Mouse (Mus musculus): ENCODE results near the gene Peli1. TPM values are rescaled to one million over a fixed set of nuclear protein-coding genes. Genes with fewer than 3 reads are reported as not detected.
A peak's percentile ranks its signal among the peaks of the same experiment; 100 is the strongest.

Peli1 gene
- total and polyA plus RNA-seq, 2 experiments from 2014 or later = 37.3 to 37.7 TPM

GRCm38 (mm10) chr11:21056109-21056850, 34.8 kb upstream of the Peli1 start:
- DNase-seq (ENCODE audit: low spot score) = no peak
- no peaks in the 10 kb centered on the region for H3K36me3 ChIP-seq (ENCODE audit: insufficient read depth, low read length)
- H3K27ac ChIP-seq (ENCODE audit: low read depth, low read length) = no peak overlapping the region
- no peak overlapping the region for H3K4me2 ChIP-seq (ENCODE audit: low read depth, low read length, poor library complexity, severe bottlenecking)
- H3K4me1 ChIP-seq (ENCODE audit: insufficient read depth, low read length) = no peaks in the 10 kb centered on the region
- 90% methylated on average over 13 of the region's 13 CpGs for WGBS
- no peaks in the 10 kb centered on the region for H3K9me3 ChIP-seq (ENCODE audit: low read length)
- no peak overlapping the region for H3K4me3 ChIP-seq (ENCODE audit: low read depth, low read length)
- H3K27me3 ChIP-seq (ENCODE audit: insufficient read depth, low read length) = no peaks in the 10 kb centered on the region
- ATAC-seq (ENCODE audit: low FRiP score) = no peak
- H3K9ac ChIP-seq (replicated peaks; ENCODE audit: low read length, poor library complexity, severe bottlenecking) = no peak overlapping the region
- TF ChIP-seq CTCF (IDR thresholded peaks at IDR 0.05) = no peak

GRCm38 (mm10) chr11:21057511-21058414, 33.3 kb upstream of the Peli1 start:
- DNase-seq (ENCODE audit: low spot score) = no peak
- TF ChIP-seq CTCF (IDR thresholded peaks at IDR 0.05) = no peak
- no peak for ATAC-seq (ENCODE audit: low FRiP score)
- 86% methylated on average over 17 of the region's 17 CpGs for WGBS
- Histone ChIP-seq H3K4me1 (ENCODE audit: insufficient read depth, low read length) (no peaks in the 10 kb centered on the region), H3K4me3 (ENCODE audit: low read depth, low read length) (no peak overlapping the region), H3K4me2 (ENCODE audit: low read depth, low read length, poor library complexity, severe bottlenecking) (no peak overlapping the region), H3K36me3 (ENCODE audit: insufficient read depth, low read length) (no peaks in the 10 kb centered on the region), H3K27ac (ENCODE audit: low read depth, low read length) (no peak overlapping the region), H3K27me3 (ENCODE audit: insufficient read depth, low read length) (no peaks in the 10 kb centered on the region), H3K9ac (replicated peaks; ENCODE audit: low read length, poor library complexity, severe bottlenecking) (no peak overlapping the region), H3K9me3 (ENCODE audit: low read length) (no peaks in the 10 kb centered on the region)

GRCm38 (mm10) chr11:21058415-21058781, 32.7 kb upstream of the Peli1 start:
- Histone ChIP-seq H3K9me3 (ENCODE audit: low read length) (no peaks in the 10 kb centered on the region), H3K27ac (ENCODE audit: low read depth, low read length) (no peak overlapping the region), H3K4me2 (ENCODE audit: low read depth, low read length, poor library complexity, severe bottlenecking) (no peak overlapping the region), H3K4me3 (ENCODE audit: low read depth, low read length) (no peak overlapping the region), H3K36me3 (ENCODE audit: insufficient read depth, low read length) (no peaks in the 10 kb centered on the region), H3K9ac (replicated peaks; ENCODE audit: low read length, poor library complexity, severe bottlenecking) (no peak overlapping the region), H3K4me1 (ENCODE audit: insufficient read depth, low read length) (no peaks in the 10 kb centered on the region), H3K27me3 (ENCODE audit: insufficient read depth, low read length) (no peaks in the 10 kb centered on the region)
- no peak for TF ChIP-seq CTCF (IDR thresholded peaks at IDR 0.05)
- ATAC-seq (ENCODE audit: low FRiP score) (no peak), DNase-seq (ENCODE audit: low spot score) (no peak)
- 82% methylated on average over 5 of the region's 5 CpGs for WGBS

GRCm38 (mm10) chr11:21060386-21061074, 30.6 kb upstream of the Peli1 start:
- Histone ChIP-seq H3K27me3 (ENCODE audit: insufficient read depth, low read length) (no peaks in the 10 kb centered on the region), H3K4me3 (ENCODE audit: low read depth, low read length) (no peak overlapping the region), H3K36me3 (ENCODE audit: insufficient read depth, low read length) (no peaks in the 10 kb centered on the region), H3K9me3 (ENCODE audit: low read length) (no peaks in the 10 kb centered on the region), H3K9ac (replicated peaks; ENCODE audit: low read length, poor library complexity, severe bottlenecking) (no peak overlapping the region), H3K27ac (ENCODE audit: low read depth, low read length) (no peak overlapping the region), H3K4me2 (ENCODE audit: low read depth, low read length, poor library complexity, severe bottlenecking) (no peak overlapping the region), H3K4me1 (ENCODE audit: insufficient read depth, low read length) (no peaks in the 10 kb centered on the region)
- ATAC-seq (ENCODE audit: low FRiP score) = no peak
- TF ChIP-seq CTCF (IDR thresholded peaks at IDR 0.05) = no peak
- DNase-seq (ENCODE audit: low spot score) = peak; percentile 21
- WGBS = 48% methylated on average over 7 of the region's 7 CpGs

GRCm38 (mm10) chr11:21061075-21061403, 30.1 kb upstream of the Peli1 start:
- Histone ChIP-seq H3K9me3 (ENCODE audit: low read length) (no peaks in the 10 kb centered on the region), H3K9ac (replicated peaks; ENCODE audit: low read length, poor library complexity, severe bottlenecking) (no peak overlapping the region), H3K36me3 (ENCODE audit: insufficient read depth, low read length) (no peaks in the 10 kb centered on the region), H3K4me3 (ENCODE audit: low read depth, low read length) (no peak overlapping the region), H3K4me2 (ENCODE audit: low read depth, low read length, poor library complexity, severe bottlenecking) (no peak overlapping the region), H3K27me3 (ENCODE audit: insufficient read depth, low read length) (no peaks in the 10 kb centered on the region), H3K27ac (ENCODE audit: low read depth, low read length) (no peak overlapping the region), H3K4me1 (ENCODE audit: insufficient read depth, low read length) (no peaks in the 10 kb centered on the region)
- DNase-seq (ENCODE audit: low spot score) (no peak), ATAC-seq (ENCODE audit: low FRiP score) (no peak)
- no peak for TF ChIP-seq CTCF (IDR thresholded peaks at IDR 0.05)
- 66% methylated on average over 8 of the region's 8 CpGs for WGBS

Measured in midbrain, postnatal 0 days (tissue).